Comparison of ENCODE assay signal across 20 mouse cellular contexts in the genomic region with DNA sequence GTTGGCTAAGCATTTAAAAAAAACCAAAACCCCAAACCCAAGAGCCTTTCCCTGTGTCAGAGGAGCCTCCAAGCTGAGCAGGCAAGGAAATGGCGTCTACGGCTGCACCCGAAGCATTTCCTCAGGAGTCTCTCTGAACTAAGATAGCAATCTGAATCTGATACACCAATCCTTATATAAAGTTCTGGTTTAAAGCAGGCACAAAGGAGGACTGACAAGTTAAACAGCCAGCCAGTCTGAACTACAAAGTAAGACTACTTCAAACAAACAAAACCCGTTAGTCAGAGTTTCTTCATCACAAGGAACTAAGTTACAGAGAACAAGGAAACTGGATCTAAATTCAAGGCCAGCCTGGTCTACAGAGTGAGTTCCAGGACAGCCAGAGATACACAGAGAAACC. TPM values are rescaled to one million over a fixed set of nuclear protein-coding genes. Genes with fewer than 3 reads are reported as not detected.
DNase-seq lines count a peak whose midpoint lies in the region; ATAC-seq and TF ChIP-seq lines count a peak whose summit lies in the region.
"Had no signal": no experiment of that assay in that cellular context is flagged by ENCODE, and none has a peak within 500 bp of the region (broad histone marks: within the 10 kb centered on the region; RNA-seq: fewer than 3 reads in every experiment).

No protein-coding gene starts in this region.

- no peak for TF ChIP-seq CTCF in kidney, adult 2 months (conservative IDR thresholded peaks at IDR 0.05; ENCODE audit: insufficient read depth, insufficient read length, low read depth, low read length)
- TF ChIP-seq CTCF in stomach, postnatal 0 days (IDR thresholded peaks at IDR 0.05; ENCODE audit: low read depth) = no peak

- DNase-seq in kidney, adult 2 months = no peak
- no peak for DNase-seq in kidney, postnatal 14 days
- DNase-seq in stomach, postnatal 0 days (ENCODE audit: low spot score) = no peak
- no peak for DNase-seq in ovary, postnatal 10 days (ENCODE audit: low spot score)
- DNase-seq: cerebellum, adult 11-12 months; cerebellum, postnatal 14 days; right cerebral cortex, postnatal 14 days; thymus, postnatal 36 days had no signal

- WGBS in kidney, adult 2 months = 64% methylated on average over 4 of the region's 4 CpGs
- 56% methylated on average over 4 of the region's 4 CpGs for WGBS in stomach, embryonic 15.5 days
- WGBS in stomach, postnatal 0 days = 52% methylated on average over 4 of the region's 4 CpGs
- WGBS in stomach, embryonic 16.5 days = 59% methylated on average over 4 of the region's 4 CpGs

- no peak for TF ChIP-seq EP300 in stomach, postnatal 0 days (optimal IDR thresholded peaks at IDR 0.05)

- H3K4me2 ChIP-seq in stomach, embryonic 15.5 days = no peak overlapping the region
- H3K4me2 ChIP-seq in stomach, postnatal 0 days (replicated peaks; ENCODE audit: low read depth) = no peak overlapping the region
- H3K4me2 ChIP-seq in stomach, embryonic 16.5 days (ENCODE audit: low read depth, low read length) = no peak overlapping the region
- H3K4me2 ChIP-seq: hindbrain, embryonic 14.5 days; intestine, embryonic 15.5 days; midbrain, embryonic 15.5 days; neural tube, embryonic 15.5 days had no signal

- H3K4me3 ChIP-seq in kidney, adult 2 months (ENCODE audit: insufficient read depth, low read depth, low read length) = no peak overlapping the region
- H3K4me3 ChIP-seq in stomach, embryonic 15.5 days (replicated peaks) = no peak overlapping the region
- H3K4me3 ChIP-seq in stomach, postnatal 0 days (ENCODE audit: low read depth, low read length) = no peak overlapping the region
- no peak overlapping the region for H3K4me3 ChIP-seq in brown adipose tissue, adult 24 weeks (ENCODE audit: insufficient read depth, low read depth, low read length)
- no peak overlapping the region for H3K4me3 ChIP-seq in stomach, embryonic 16.5 days (replicated peaks; ENCODE audit: low read length)
- H3K4me3 ChIP-seq: forebrain, embryonic 10.5 days; intestine, embryonic 15.5 days; megakaryocyte, embryonic 14.5 days; midbrain, embryonic 15.5 days; myocyte; neural tube, embryonic 15.5 days had no signal

- H3K9me3 ChIP-seq in stomach, embryonic 15.5 days = no peaks in the 10 kb centered on the region
- no peaks in the 10 kb centered on the region for H3K9me3 ChIP-seq in stomach, postnatal 0 days (ENCODE audit: control insufficient read depth, low read length)
- no peaks in the 10 kb centered on the region for H3K9me3 ChIP-seq in stomach, embryonic 16.5 days (replicated peaks; ENCODE audit: control insufficient read depth, low read length)
- H3K9me3 ChIP-seq: forebrain, embryonic 10.5 days; intestine, embryonic 15.5 days; megakaryocyte, embryonic 14.5 days; midbrain, embryonic 15.5 days; neural tube, embryonic 15.5 days had no signal

- peaks cover 43% of the 10 kb centered on the region for H3K4me1 ChIP-seq in kidney, adult 2 months (ENCODE audit: control insufficient read depth, insufficient read depth, low read length)
- peaks cover 17% of the 10 kb centered on the region for H3K4me1 ChIP-seq in stomach, embryonic 15.5 days
- H3K4me1 ChIP-seq in stomach, postnatal 0 days (replicated peaks; ENCODE audit: control insufficient read depth, insufficient read depth) = peaks cover 11% of the 10 kb centered on the region
- peaks cover 41% of the 10 kb centered on the region for H3K4me1 ChIP-seq in brown adipose tissue, adult 24 weeks (ENCODE audit: control insufficient read depth, insufficient read depth, insufficient read length, low read length)
- H3K4me1 ChIP-seq in stomach, embryonic 16.5 days (ENCODE audit: control insufficient read depth, insufficient read depth, low read length) = peaks cover 17% of the 10 kb centered on the region

- ATAC-seq in stomach, embryonic 15.5 days (ENCODE audit: insufficient read depth, low FRiP score, low read depth) = no peak
- ATAC-seq in stomach, postnatal 0 days (ENCODE audit: low FRiP score, low TSS enrichment) = no peak
- ATAC-seq in stomach, embryonic 16.5 days (ENCODE audit: insufficient read depth, low FRiP score) = no peak
- ATAC-seq: intestine, embryonic 15.5 days; midbrain, embryonic 15.5 days had no signal

- H3K36me3 ChIP-seq in kidney, adult 2 months (ENCODE audit: control insufficient read depth, insufficient read depth, low read length) = no peaks in the 10 kb centered on the region
- H3K36me3 ChIP-seq in stomach, embryonic 15.5 days = no peaks in the 10 kb centered on the region
- H3K36me3 ChIP-seq in stomach, postnatal 0 days (ENCODE audit: control insufficient read depth, insufficient read depth, low read length) = peaks cover 5% of the 10 kb centered on the region; the same call in 1 of the 2 replicates
- peaks cover 3% of the 10 kb centered on the region; the same call in 1 of the 2 replicates for H3K36me3 ChIP-seq in stomach, embryonic 16.5 days (ENCODE audit: control insufficient read depth, insufficient read depth, low read length)
- H3K36me3 ChIP-seq: midbrain, embryonic 15.5 days had no signal

- no peaks in the 10 kb centered on the region for H3K27me3 ChIP-seq in kidney, adult 2 months (replicated peaks; ENCODE audit: control insufficient read depth, insufficient read depth, low read length)
- H3K27me3 ChIP-seq in stomach, embryonic 15.5 days (replicated peaks) = no peaks in the 10 kb centered on the region
- H3K27me3 ChIP-seq in stomach, postnatal 0 days (ENCODE audit: control insufficient read depth, insufficient read depth, low read length) = no peaks in the 10 kb centered on the region
- no peaks in the 10 kb centered on the region for H3K27me3 ChIP-seq in stomach, embryonic 16.5 days (ENCODE audit: control insufficient read depth, insufficient read depth, low read length)
- H3K27me3 ChIP-seq: CH12.LX; intestine, embryonic 15.5 days; megakaryocyte, embryonic 14.5 days; midbrain, embryonic 15.5 days; neural tube, embryonic 15.5 days had no signal

- H3K27ac ChIP-seq in kidney, adult 2 months (ENCODE audit: insufficient read depth, low read depth, low read length) = peak overlapping the region; percentile 84
- peak overlapping the region; percentile 16; the same call in 1 of the 2 replicates for H3K27ac ChIP-seq in stomach, embryonic 15.5 days
- H3K27ac ChIP-seq in stomach, postnatal 0 days (replicated peaks) = no peak overlapping the region
- peak overlapping the region; percentile 8; the same call in 1 of the 2 replicates for H3K27ac ChIP-seq in brown adipose tissue, adult 24 weeks (replicated peaks; ENCODE audit: low read depth, low read length)
- H3K27ac ChIP-seq in stomach, embryonic 16.5 days (ENCODE audit: low read length) = peak overlapping the region; percentile 43; the same call in 1 of the 2 replicates
- H3K27ac ChIP-seq: forebrain, embryonic 10.5 days; hindbrain, embryonic 14.5 days; intestine, embryonic 15.5 days; liver, embryonic 14.5 days; midbrain, embryonic 15.5 days; neural tube, embryonic 15.5 days had no signal

- no peak for TF ChIP-seq POLR2A in kidney, adult 2 months (IDR thresholded peaks at IDR 0.05; ENCODE audit: low read depth, low read length)

- no peak overlapping the region for H3K9ac ChIP-seq in stomach, embryonic 15.5 days
- H3K9ac ChIP-seq in stomach, postnatal 0 days (ENCODE audit: low read length) = no peak overlapping the region
- no peak overlapping the region for H3K9ac ChIP-seq in stomach, embryonic 16.5 days (ENCODE audit: low read length)
- H3K9ac ChIP-seq: hindbrain, embryonic 14.5 days; intestine, embryonic 15.5 days; liver, embryonic 14.5 days; midbrain, embryonic 15.5 days; neural tube, embryonic 15.5 days had no signal

RNA-seq across cellular contexts. Expression of a gene that starts 27.9 kb away (rescaled TPM):
- 162 and 189 TPM in 2 replicates for polyA plus RNA-seq in kidney, adult 2 months (2012; rRNA removed)
- 20.0 and 23.1 TPM in 2 replicates for polyA plus RNA-seq in stomach, embryonic 15.5 days (2015; fragmentation: Nextera tagmentation; extraction: Ambion mirVana)
- polyA plus RNA-seq in stomach, postnatal 0 days (2015; fragmentation: Nextera tagmentation; extraction: Ambion mirVana) = 23.3 and 25.4 TPM in 2 replicates
- 62.2 and 89.1 TPM in 2 replicates for polyA plus RNA-seq in brown adipose tissue, adult 24 weeks (2012; ENCODE audit: insufficient read depth, insufficient read length, missing spikeins)
- 21.2 and 23.3 TPM in 2 replicates for polyA plus RNA-seq in stomach, embryonic 16.5 days (2015; fragmentation: Nextera tagmentation; extraction: Ambion mirVana)

RNA-seq across cellular contexts. Expression of a gene that starts 45.4 kb away (rescaled TPM):
- polyA plus RNA-seq in kidney, adult 2 months (2012; rRNA removed) = 55.8 and 61.2 TPM in 2 replicates
- polyA plus RNA-seq in stomach, embryonic 15.5 days (2015; fragmentation: Nextera tagmentation; extraction: Ambion mirVana) = 247 and 276 TPM in 2 replicates
- 163 and 179 TPM in 2 replicates for polyA plus RNA-seq in stomach, postnatal 0 days (2015; fragmentation: Nextera tagmentation; extraction: Ambion mirVana)
- polyA plus RNA-seq in brown adipose tissue, adult 24 weeks (2012; ENCODE audit: insufficient read depth, insufficient read length, missing spikeins) = 50.9 and 79.9 TPM in 2 replicates
- polyA plus RNA-seq in stomach, embryonic 16.5 days (2015; fragmentation: Nextera tagmentation; extraction: Ambion mirVana) = 228 and 245 TPM in 2 replicates
